Mouse (Mus musculus): ENCODE measurements around the gene Serp1. TPM values are rescaled to one million over a fixed set of nuclear protein-coding genes. Genes with fewer than 3 reads are reported as not detected.
"Not testable (repeated sequence)": the region's sequence is repeated elsewhere in the genome, so short reads cannot be mapped to it uniquely, and the experiment has no call there.

Gene Serp1
- polyA plus RNA-seq, 1 experiment from 2014 or later = 167 TPM

- no peak for DNase-seq (ENCODE audit: low spot score)
- Histone ChIP-seq H3K36me3 (no peaks in the 10 kb centered on the region), H3K9me3 (replicated peaks) (no peaks in the 10 kb centered on the region), H3K27me3 (ENCODE audit: low read depth, poor library complexity, severe bottlenecking) (no peaks in the 10 kb centered on the region), H3K27ac (no peak overlapping the region), H3K4me3 (no peak overlapping the region), H3K4me1 (no peaks in the 10 kb centered on the region)
- WGBS = 85% methylated on average over 4 of the region's 4 CpGs
Observed at GRCm38 (mm10) chr3:58493621-58494020, 32.1 kb downstream of the Serp1 start.

GRCm38 (mm10) chr3:58490787-58491186 lies 34.9 kb downstream of the Serp1 start:
- Histone ChIP-seq H3K27ac (no peak overlapping the region), H3K4me3 (no peak overlapping the region), H3K9me3 (replicated peaks) (no peaks in the 10 kb centered on the region), H3K36me3 (no peaks in the 10 kb centered on the region), H3K27me3 (ENCODE audit: low read depth, poor library complexity, severe bottlenecking) (no peaks in the 10 kb centered on the region), H3K4me1 (no peaks in the 10 kb centered on the region)
- 81% methylated on average over 7 of the region's 7 CpGs for WGBS
- DNase-seq (ENCODE audit: low spot score) = no peak

GRCm38 (mm10) chr3:58487999-58488775 lies 37.5 kb downstream of the Serp1 start:
- no peaks in the 10 kb centered on the region for H3K36me3 ChIP-seq
- H3K27me3 ChIP-seq (ENCODE audit: low read depth, poor library complexity, severe bottlenecking) = no peaks in the 10 kb centered on the region
- 81% methylated on average over 7 of the region's 8 CpGs for WGBS
- no peaks in the 10 kb centered on the region for H3K9me3 ChIP-seq (replicated peaks)
- H3K4me1 ChIP-seq = no peaks in the 10 kb centered on the region
- DNase-seq (ENCODE audit: low spot score) = no peak
- H3K27ac ChIP-seq = no peak overlapping the region
- no peak overlapping the region for H3K4me3 ChIP-seq

- 73% methylated on average over 3 of the region's 3 CpGs for WGBS
- Histone ChIP-seq H3K9me3 (replicated peaks) (no peaks in the 10 kb centered on the region), H3K36me3 (no peaks in the 10 kb centered on the region), H3K27ac (no peak overlapping the region), H3K4me1 (no peaks in the 10 kb centered on the region), H3K4me3 (no peak overlapping the region), H3K27me3 (ENCODE audit: low read depth, poor library complexity, severe bottlenecking) (no peaks in the 10 kb centered on the region)
- DNase-seq (ENCODE audit: low spot score) = no peak
Observed at GRCm38 (mm10) chr3:58487121-58487520, 38.6 kb downstream of the Serp1 start.

- Histone ChIP-seq H3K36me3 (no peaks in the 10 kb centered on the region), H3K4me1 (no peaks in the 10 kb centered on the region), H3K27me3 (ENCODE audit: low read depth, poor library complexity, severe bottlenecking) (no peaks in the 10 kb centered on the region), H3K9me3 (replicated peaks) (no peaks in the 10 kb centered on the region), H3K4me3 (no peak overlapping the region), H3K27ac (no peak overlapping the region)
- DNase-seq (ENCODE audit: low spot score) = no peak
- 67% methylated on average over 7 of the region's 7 CpGs for WGBS
Observed at GRCm38 (mm10) chr3:58485883-58486282, 39.8 kb downstream of the Serp1 start.

GRCm38 (mm10) chr3:58478755-58479455 lies 46.8 kb downstream of the Serp1 start:
- Histone ChIP-seq H3K4me1 (no peaks in the 10 kb centered on the region), H3K36me3 (no peaks in the 10 kb centered on the region), H3K27me3 (ENCODE audit: low read depth, poor library complexity, severe bottlenecking) (no peaks in the 10 kb centered on the region), H3K27ac (no peak overlapping the region), H3K4me3 (no peak overlapping the region), H3K9me3 (replicated peaks) (no peaks in the 10 kb centered on the region)
- DNase-seq (ENCODE audit: low spot score) = no peak
- WGBS = 96% methylated on average over 2 of the region's 2 CpGs

GRCm38 (mm10) chr3:58475298-58475697 lies 50.4 kb downstream of the Serp1 start:
- not testable (repeated sequence) for H3K27ac ChIP-seq; H3K27me3 ChIP-seq (ENCODE audit: low read depth, poor library complexity, severe bottlenecking); DNase-seq (ENCODE audit: low spot score); H3K4me3 ChIP-seq; H3K4me1 ChIP-seq; H3K9me3 ChIP-seq (replicated peaks); H3K36me3 ChIP-seq
- 95% methylated on average over 1 of the region's 1 CpGs for WGBS

Other genes with a start within 250 kb of the Serp1 start
- gene Tsc22d2, start 111.2 kb downstream of the Serp1 start, polyA plus RNA-seq (2016; fragmentation: Nextera tagmentation; extraction: Ambion mirVana) = 8.0 and 8.4 TPM in 2 replicates
- 60.3 and 62.8 TPM in 2 replicates for gene Eif2a, start 71 bp downstream of the Serp1 start, polyA plus RNA-seq (2016; fragmentation: Nextera tagmentation; extraction: Ambion mirVana)
- gene Selenot, start 50.7 kb upstream of the Serp1 start, polyA plus RNA-seq (2016; fragmentation: Nextera tagmentation; extraction: Ambion mirVana) = 14.9 and 15.5 TPM in 2 replicates
- gene Erich6, start 111.3 kb upstream of the Serp1 start, polyA plus RNA-seq (2016; fragmentation: Nextera tagmentation; extraction: Ambion mirVana) = not detected in 2 replicates
- gene Siah2, start 166.5 kb upstream of the Serp1 start, polyA plus RNA-seq (2016; fragmentation: Nextera tagmentation; extraction: Ambion mirVana) = 2.0 and 2.2 TPM in 2 replicates